Mouse (Mus musculus): Measurements from ENCODE around the gene Mical2. TPM values are rescaled to one million over a fixed set of nuclear protein-coding genes. Genes with fewer than 3 reads are reported as not detected.

Mical2 gene
- polyA plus RNA-seq, 1 experiment from 2014 or later = 128 TPM

Other genes starting within 250 kb of the Mical2 start
- gene Usp47, start 202.4 kb upstream of the Mical2 start, polyA plus RNA-seq (2015; fragmentation: Nextera tagmentation; extraction: Ambion mirVana) = 56.4 and 62.7 TPM in 2 replicates
- gene Dkk3, start 66.8 kb upstream of the Mical2 start, polyA plus RNA-seq (2015; fragmentation: Nextera tagmentation; extraction: Ambion mirVana) = 73.8 and 91.0 TPM in 2 replicates
- gene Parva, start 201.6 kb downstream of the Mical2 start, polyA plus RNA-seq (2015; fragmentation: Nextera tagmentation; extraction: Ambion mirVana) = 65.8 and 75.1 TPM in 2 replicates

Measured in heart, embryonic 16.5 days (tissue).